Comparison of ENCODE assay signal across 1 mouse cellular context in the genomic region with DNA sequence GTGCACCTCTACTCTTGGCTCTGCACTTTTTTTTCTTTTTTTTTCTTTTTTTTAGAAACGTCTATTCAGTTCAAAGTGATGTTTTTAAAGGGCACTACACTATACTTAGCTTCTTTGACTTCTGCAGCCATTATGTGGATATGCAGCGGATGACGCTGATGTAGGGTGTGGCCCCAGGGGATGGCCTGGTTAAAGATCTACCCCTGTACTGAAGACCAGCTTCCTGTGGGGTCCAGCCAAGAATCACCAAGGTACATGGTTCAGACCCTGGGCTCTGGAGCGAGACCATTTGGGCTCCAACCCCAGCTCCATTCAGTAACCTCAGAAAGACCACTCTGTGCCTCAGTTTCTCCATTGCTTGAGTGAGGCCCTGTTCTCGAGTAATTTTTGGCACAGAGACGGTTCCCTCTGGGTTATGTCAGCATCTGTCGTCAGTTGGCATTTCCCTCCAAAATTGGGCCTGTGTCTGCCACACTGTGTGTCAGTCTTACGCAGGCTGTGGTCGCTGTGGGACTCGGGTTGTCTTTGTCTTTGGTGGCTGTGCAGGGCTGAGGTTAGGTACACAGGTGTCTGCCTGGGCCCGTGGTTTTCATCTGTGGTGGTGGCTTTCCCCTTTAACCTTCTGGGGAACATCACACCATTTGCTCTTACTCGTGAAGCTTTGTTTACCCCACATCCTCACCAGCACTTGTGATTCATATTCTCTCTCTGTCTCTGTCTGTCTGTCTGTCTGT.
TF ChIP-seq lines count a peak whose summit lies in the region.

No protein-coding gene starts in this region.

TF ChIP-seq in CH12.LX, 34 proteins besides CTCF, POLR2A, EP300 and RAD21 (continued from another document):
- TF ChIP-seq SIN3A (IDR thresholded peaks at IDR 0.05; ENCODE audit: low read length) (peak; percentile 87), ZNF384 (IDR thresholded peaks at IDR 0.05; ENCODE audit: low read depth, low read length) (no peak; the same call in 1 of the 2 replicates), HCFC1 (IDR thresholded peaks at IDR 0.05; ENCODE audit: low read depth, low read length) (no peak), MAFK (IDR thresholded peaks at IDR 0.05; ENCODE audit: insufficient replicate concordance, low read length) (peak; percentile 59; the same call in 1 of the 2 replicates), MEF2A (IDR thresholded peaks at IDR 0.05; ENCODE audit: borderline replicate concordance, low read depth, low read length) (peak; percentile 92), IRF4 (IDR thresholded peaks at IDR 0.05; ENCODE audit: low read depth, low read length) (peak; percentile 84), E2F4 (IDR thresholded peaks at IDR 0.05; ENCODE audit: insufficient replicate concordance, low read depth, low read length) (peak; percentile 46; the same call in 1 of the 2 replicates), TCF12 (IDR thresholded peaks at IDR 0.05; ENCODE audit: low read depth, low read length) (peak; percentile 99), ELF1 (IDR thresholded peaks at IDR 0.05; ENCODE audit: low read depth, low read length) (0 out of 2 replicates have a peak, but pooled peaks have one; percentile 1), PAX5 (IDR thresholded peaks at IDR 0.05; ENCODE audit: low read length) (no peak), ZKSCAN1 (IDR thresholded peaks at IDR 0.05; ENCODE audit: borderline replicate concordance, low read depth, low read length) (peak; percentile 98), MAZ (IDR thresholded peaks at IDR 0.05; ENCODE audit: low read depth, low read length) (peak; percentile 26; the same call in 1 of the 2 replicates)
